Mouse (Mus musculus): Measurements from ENCODE around the gene Plekhg3. TPM values are rescaled to one million over a fixed set of nuclear protein-coding genes. Genes with fewer than 3 reads are reported as not detected.

Gene Plekhg3
- polyA plus RNA-seq, 1 experiment from 2014 or later = 1.5 TPM

- ATAC-seq (ENCODE audit: insufficient read depth, low FRiP score, low TSS enrichment) (no peak), DNase-seq (ENCODE audit: low spot score) (no peak)
- no peaks in the 10 kb centered on the region for H3K36me3 ChIP-seq (ENCODE audit: control insufficient read depth, insufficient read depth, low read length)
- H3K4me2 ChIP-seq (ENCODE audit: low read depth) = no peak overlapping the region
- no peaks in the 10 kb centered on the region for H3K4me1 ChIP-seq (ENCODE audit: control insufficient read depth, insufficient read depth, low read length)
- H3K27ac ChIP-seq (ENCODE audit: low read depth, low read length) = no peak overlapping the region
- H3K27me3 ChIP-seq (ENCODE audit: control insufficient read depth, insufficient read depth, low read length) = no peaks in the 10 kb centered on the region
- WGBS = 75% methylated on average over 4 of the region's 4 CpGs
- H3K4me3 ChIP-seq (ENCODE audit: low read depth, low read length) = no peak overlapping the region
- no peak overlapping the region for H3K9ac ChIP-seq (ENCODE audit: low read length)
- no peaks in the 10 kb centered on the region for H3K9me3 ChIP-seq (ENCODE audit: control insufficient read depth, low read length)
Measured at GRCm38 (mm10) chr12:76618175-76618574, 87.5 kb downstream of the Plekhg3 start.

- Histone ChIP-seq H3K4me2 (ENCODE audit: low read depth) (no peak overlapping the region), H3K4me1 (ENCODE audit: control insufficient read depth, insufficient read depth, low read length) (no peaks in the 10 kb centered on the region), H3K9me3 (ENCODE audit: control insufficient read depth, low read length) (no peaks in the 10 kb centered on the region), H3K27me3 (ENCODE audit: control insufficient read depth, insufficient read depth, low read length) (no peaks in the 10 kb centered on the region), H3K9ac (ENCODE audit: low read length) (no peak overlapping the region), H3K4me3 (ENCODE audit: low read depth, low read length) (no peak overlapping the region), H3K27ac (ENCODE audit: low read depth, low read length) (no peak overlapping the region), H3K36me3 (ENCODE audit: control insufficient read depth, insufficient read depth, low read length) (no peaks in the 10 kb centered on the region)
- no peak for ATAC-seq (ENCODE audit: insufficient read depth, low FRiP score, low TSS enrichment)
- 50% methylated on average over 5 of the region's 5 CpGs for WGBS
- no peak for DNase-seq (ENCODE audit: low spot score)
Measured at GRCm38 (mm10) chr12:76619847-76620246, 89.2 kb downstream of the Plekhg3 start.

GRCm38 (mm10) chr12:76623374-76623773 is 92.7 kb downstream of the Plekhg3 start:
- DNase-seq (ENCODE audit: low spot score) = no peak

More at GRCm38 (mm10) chr12:76623374-76623773, 92.7 kb downstream of the Plekhg3 start:
- no peak overlapping the region for H3K4me3 ChIP-seq (ENCODE audit: low read depth, low read length)
- no peaks in the 10 kb centered on the region for H3K27me3 ChIP-seq (ENCODE audit: control insufficient read depth, insufficient read depth, low read length)
- no peaks in the 10 kb centered on the region for H3K4me1 ChIP-seq (ENCODE audit: control insufficient read depth, insufficient read depth, low read length)
- no peak overlapping the region for H3K4me2 ChIP-seq (ENCODE audit: low read depth)
- H3K9me3 ChIP-seq (ENCODE audit: control insufficient read depth, low read length) = no peaks in the 10 kb centered on the region
- WGBS = 73% methylated on average over 6 of the region's 6 CpGs
- no peak overlapping the region for H3K27ac ChIP-seq (ENCODE audit: low read depth, low read length)
- no peak for ATAC-seq (ENCODE audit: insufficient read depth, low FRiP score, low TSS enrichment)
- H3K9ac ChIP-seq (ENCODE audit: low read length) = no peak overlapping the region
- H3K36me3 ChIP-seq (ENCODE audit: control insufficient read depth, insufficient read depth, low read length) = no peaks in the 10 kb centered on the region

Small RNA genes within 50 kb of the gene (microRNA-seq; reads per million reads assigned to microRNA genes)
- not detected for gene Mir5135

Other genes with a start within 250 kb of the Plekhg3 start
- gene Akap5, start 206.0 kb upstream of the Plekhg3 start, polyA plus RNA-seq (2014; fragmentation: Nextera tagmentation; extraction: Ambion mirVana) = 3.9 and 4.4 TPM in 2 replicates
- 17.5 and 17.9 TPM in 2 replicates for gene Zbtb25, start 161.3 kb upstream of the Plekhg3 start, polyA plus RNA-seq (2014; fragmentation: Nextera tagmentation; extraction: Ambion mirVana)
- gene Zbtb1, start 160.6 kb upstream of the Plekhg3 start, polyA plus RNA-seq (2014; fragmentation: Nextera tagmentation; extraction: Ambion mirVana) = 7.7 and 7.9 TPM in 2 replicates
- 5.1 and 6.0 TPM in 2 replicates for gene Hspa2, start 126.7 kb upstream of the Plekhg3 start, polyA plus RNA-seq (2014; fragmentation: Nextera tagmentation; extraction: Ambion mirVana)
- gene Ppp1r36, start 113.4 kb upstream of the Plekhg3 start, polyA plus RNA-seq (2014; fragmentation: Nextera tagmentation; extraction: Ambion mirVana) = 0.45 and 0.82 TPM in 2 replicates
- gene Sptb, start 179.7 kb downstream of the Plekhg3 start, polyA plus RNA-seq (2014; fragmentation: Nextera tagmentation; extraction: Ambion mirVana) = 3.7 and 4.1 TPM in 2 replicates
- gene Churc1, start 234.6 kb downstream of the Plekhg3 start, polyA plus RNA-seq (2014; fragmentation: Nextera tagmentation; extraction: Ambion mirVana) = 104 and 105 TPM in 2 replicates
- 48.8 and 49.3 TPM in 2 replicates for gene Fntb, start 234.7 kb downstream of the Plekhg3 start, polyA plus RNA-seq (2014; fragmentation: Nextera tagmentation; extraction: Ambion mirVana)

Measured in neural tube, embryonic 11.5 days (tissue).